Mouse (Mus musculus): ENCODE measurements around the gene Ube2f. TPM values are rescaled to one million over a fixed set of nuclear protein-coding genes. Genes with fewer than 3 reads are reported as not detected.

Ube2f gene
- 101 TPM for polyA plus RNA-seq (2015; fragmentation: Illumina TruSeq; extraction: RNeasy Lipid Tissue Mini Kit (QIAGEN cat#74804); ENCODE audit: insufficient read depth, low replicate concordance)

DNA sequence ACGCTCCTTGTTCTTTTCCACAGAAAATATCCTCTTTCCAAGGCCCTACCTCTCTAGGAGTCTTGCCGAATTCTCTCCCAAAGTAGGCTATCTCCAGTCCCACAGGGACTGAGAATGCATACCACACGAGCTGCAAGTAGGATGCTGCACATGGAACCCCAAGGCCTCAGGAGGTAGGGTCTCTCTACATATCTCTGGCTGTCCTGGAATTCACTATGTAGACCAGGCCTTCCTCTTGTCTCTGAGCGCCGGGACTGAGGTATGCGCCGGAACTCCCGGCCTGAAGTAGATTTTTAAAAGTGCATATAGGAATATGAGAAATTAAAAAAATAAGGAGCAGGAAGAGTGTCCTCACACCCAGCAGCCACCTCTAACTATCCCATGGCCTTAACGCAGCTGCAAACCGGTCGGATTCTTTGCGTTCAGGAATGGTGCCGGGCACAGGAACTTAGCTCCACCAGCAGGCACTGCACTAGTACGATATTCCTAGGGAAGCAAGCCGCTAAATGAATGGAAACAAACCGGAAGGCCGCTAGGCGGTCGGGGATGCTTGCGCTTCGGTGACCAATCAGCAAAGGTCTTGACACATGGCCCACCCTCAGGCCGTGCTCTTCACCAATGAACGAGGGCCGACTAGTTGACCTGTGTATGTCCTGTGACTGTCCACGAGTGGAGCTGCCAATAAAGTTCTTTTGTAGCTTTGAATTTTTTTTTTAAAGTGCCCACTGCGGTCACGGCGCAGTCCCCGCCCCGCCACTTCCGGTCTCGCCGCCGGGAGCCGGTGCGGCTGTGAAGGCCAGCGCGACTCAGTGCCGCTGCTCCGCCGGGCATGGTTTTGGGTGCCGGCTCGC, at the start of gene Ube2f:
Gene Ube2f, plus strand, starts transcription at position 741 of the 851 bp plus-strand sequence.

GRCm38 (mm10) chr1:91297799-91298744, 48.0 kb downstream of the Ube2f start, which contains the start of gene Scly:
Gene Scly (plus strand): TSS chr1:91298338.

DNA sequence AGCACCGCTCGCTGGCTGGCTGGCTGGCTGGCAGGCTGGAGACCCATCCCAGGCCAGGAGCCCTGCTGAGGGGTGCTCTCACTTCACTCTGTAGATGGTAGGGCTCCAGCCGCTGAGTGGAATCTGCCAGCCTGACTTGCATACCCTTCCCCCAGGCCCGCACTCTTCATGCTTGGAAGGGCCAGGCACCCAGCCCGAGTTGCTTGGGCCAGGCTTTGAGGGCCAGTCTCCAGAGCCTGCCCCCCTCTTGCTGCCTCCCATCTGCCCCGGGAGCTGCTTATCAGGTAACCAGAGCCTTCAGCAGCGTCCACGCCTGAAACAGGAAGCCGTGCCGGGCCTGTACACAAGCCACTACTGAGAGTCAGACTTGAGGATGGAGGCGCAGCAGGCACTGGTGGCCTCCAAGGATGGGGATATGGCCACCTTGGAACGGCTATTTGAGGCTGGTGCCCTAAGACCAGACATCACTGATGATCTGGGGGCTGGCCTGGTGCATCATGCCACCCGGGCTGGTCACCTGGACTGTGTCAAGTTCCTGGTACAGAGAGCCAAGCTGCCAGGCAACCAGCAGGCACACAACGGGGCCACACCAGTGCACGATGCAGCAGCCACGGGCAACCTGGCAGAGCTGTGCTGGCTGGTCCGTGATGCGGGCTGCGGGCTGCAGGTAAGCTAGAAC, 71.8 kb downstream of the Ube2f start, which contains the start of gene Espnl:
Gene Espnl, plus strand, starts transcription at position 316 of the 679 bp plus-strand sequence.

Other genes starting within 250 kb of the Ube2f start
- gene Rbm44, start 105.2 kb upstream of the Ube2f start, polyA plus RNA-seq (2015; fragmentation: Illumina TruSeq; extraction: RNeasy Lipid Tissue Mini Kit (QIAGEN cat#74804); ENCODE audit: insufficient read depth, low replicate concordance) = 1.6 TPM
- 5.8 TPM for gene Ramp1, start 70.5 kb upstream of the Ube2f start, polyA plus RNA-seq (2015; fragmentation: Illumina TruSeq; extraction: RNeasy Lipid Tissue Mini Kit (QIAGEN cat#74804); ENCODE audit: insufficient read depth, low replicate concordance)
- gene Scly, start 48.0 kb downstream of the Ube2f start, polyA plus RNA-seq (2015; fragmentation: Illumina TruSeq; extraction: RNeasy Lipid Tissue Mini Kit (QIAGEN cat#74804); ENCODE audit: insufficient read depth, low replicate concordance) = 22.0 TPM
- gene Espnl, start 71.8 kb downstream of the Ube2f start, polyA plus RNA-seq (2015; fragmentation: Illumina TruSeq; extraction: RNeasy Lipid Tissue Mini Kit (QIAGEN cat#74804); ENCODE audit: insufficient read depth, low replicate concordance) = 0.04 TPM
- 0.23 TPM for gene Klhl30, start 100.7 kb downstream of the Ube2f start, polyA plus RNA-seq (2015; fragmentation: Illumina TruSeq; extraction: RNeasy Lipid Tissue Mini Kit (QIAGEN cat#74804); ENCODE audit: insufficient read depth, low replicate concordance)
- gene Erfe, start 116.1 kb downstream of the Ube2f start, polyA plus RNA-seq (2015; fragmentation: Illumina TruSeq; extraction: RNeasy Lipid Tissue Mini Kit (QIAGEN cat#74804); ENCODE audit: insufficient read depth, low replicate concordance) = 0.28 TPM
- gene Ilkap, start 148.5 kb downstream of the Ube2f start, polyA plus RNA-seq (2015; fragmentation: Illumina TruSeq; extraction: RNeasy Lipid Tissue Mini Kit (QIAGEN cat#74804); ENCODE audit: insufficient read depth, low replicate concordance) = 132 TPM
- gene Hes6, start 163.7 kb downstream of the Ube2f start, polyA plus RNA-seq (2015; fragmentation: Illumina TruSeq; extraction: RNeasy Lipid Tissue Mini Kit (QIAGEN cat#74804); ENCODE audit: insufficient read depth, low replicate concordance) = 15.8 TPM
- gene Per2, start 209.0 kb downstream of the Ube2f start, polyA plus RNA-seq (2015; fragmentation: Illumina TruSeq; extraction: RNeasy Lipid Tissue Mini Kit (QIAGEN cat#74804); ENCODE audit: insufficient read depth, low replicate concordance) = 4.1 TPM
- gene Traf3ip1, start 244.3 kb downstream of the Ube2f start, polyA plus RNA-seq (2015; fragmentation: Illumina TruSeq; extraction: RNeasy Lipid Tissue Mini Kit (QIAGEN cat#74804); ENCODE audit: insufficient read depth, low replicate concordance) = 7.5 TPM

All from spleen, adult 10 weeks (tissue).